In genomic region chr17:87283755-87284481, GRCm38 (mm10) we compare ENCODE assay signal across 9 mouse cellular contexts. TPM values are rescaled to one million over a fixed set of nuclear protein-coding genes. Genes with fewer than 3 reads are reported as not detected.
DNase-seq lines count a peak whose midpoint lies in the region; ATAC-seq and TF ChIP-seq lines count a peak whose summit lies in the region.
"Had no signal": no experiment of that assay in that cellular context is flagged by ENCODE, and none has a peak within 500 bp of the region (broad histone marks: within the 10 kb centered on the region; RNA-seq: fewer than 3 reads in every experiment).

No protein-coding gene starts in this region.

- no peaks in the 10 kb centered on the region for H3K36me3 ChIP-seq in heart, embryonic 13.5 days
- H3K36me3 ChIP-seq in midbrain, postnatal 0 days (ENCODE audit: insufficient read depth, low read length): no peaks in the 10 kb centered on the region

- 9% methylated on average over 21 of the region's 21 CpGs for WGBS in heart, embryonic 13.5 days
- 8% methylated on average over 21 of the region's 21 CpGs for WGBS in midbrain, postnatal 0 days

- TF ChIP-seq CTCF in bone marrow macrophage, adult 2 months (IDR thresholded peaks at IDR 0.05; ENCODE audit: low read depth, low read length): no peak
- TF ChIP-seq CTCF in midbrain, postnatal 0 days (IDR thresholded peaks at IDR 0.05): no peak

- peak overlapping the region; percentile 80 for H3K4me3 ChIP-seq in bone marrow macrophage, adult 2 months (ENCODE audit: insufficient read depth, low read length)
- peak overlapping the region; percentile 77 for H3K4me3 ChIP-seq in heart, embryonic 13.5 days
- H3K4me3 ChIP-seq in midbrain, postnatal 0 days (ENCODE audit: low read depth, low read length): peak overlapping the region; percentile 71

- peaks cover 46% of the 10 kb centered on the region for H3K4me1 ChIP-seq in bone marrow macrophage, adult 2 months (ENCODE audit: control insufficient read depth, insufficient read depth, low read length)
- H3K4me1 ChIP-seq in heart, embryonic 13.5 days: peaks cover 26% of the 10 kb centered on the region
- peaks cover 6% of the 10 kb centered on the region; the same call in 1 of the 2 replicates for H3K4me1 ChIP-seq in midbrain, postnatal 0 days (ENCODE audit: insufficient read depth, low read length)

- H3K27me3 ChIP-seq in heart, embryonic 13.5 days (replicated peaks): peaks cover 75% of the 10 kb centered on the region
- H3K27me3 ChIP-seq in midbrain, postnatal 0 days (ENCODE audit: insufficient read depth, low read length): peaks cover 5% of the 10 kb centered on the region; the same call in 1 of the 2 replicates
- H3K27me3 ChIP-seq: Patski had no signal

- DNase-seq in adrenal gland, postnatal 10 days: peak; percentile 35
- DNase-seq in adrenal gland, adult 8-10 months: no peak
- peak; percentile 72 for DNase-seq in liver
- DNase-seq in midbrain, postnatal 0 days (ENCODE audit: low spot score): no peak
- DNase-seq in thymus, postnatal 10 days (ENCODE audit: low spot score in 2 of 2): peak; percentile 36 to 41
- no peak for DNase-seq in right cerebral cortex, postnatal 14 days

- ATAC-seq in heart, embryonic 13.5 days (ENCODE audit: extremely low read depth, insufficient number of reproducible peaks, low FRiP score, low TSS enrichment): no peak
- no peak for ATAC-seq in midbrain, postnatal 0 days (ENCODE audit: low FRiP score)

- no peaks in the 10 kb centered on the region for H3K9me3 ChIP-seq in heart, embryonic 13.5 days
- H3K9me3 ChIP-seq in midbrain, postnatal 0 days (ENCODE audit: low read length): no peaks in the 10 kb centered on the region

- H3K4me2 ChIP-seq in heart, embryonic 13.5 days: peak overlapping the region; percentile 100
- H3K4me2 ChIP-seq in midbrain, postnatal 0 days (ENCODE audit: low read depth, low read length, poor library complexity, severe bottlenecking): peak overlapping the region; percentile 99

- TF ChIP-seq POLR2A in bone marrow macrophage, adult 2 months (IDR thresholded peaks at IDR 0.05; ENCODE audit: borderline replicate concordance, low read depth, low read length): no peak

- peak overlapping the region; percentile 91 for H3K9ac ChIP-seq in heart, embryonic 13.5 days
- peak overlapping the region; percentile 67; the same call in 1 of the 2 replicates for H3K9ac ChIP-seq in midbrain, postnatal 0 days (replicated peaks; ENCODE audit: low read length, poor library complexity, severe bottlenecking)

- no peak overlapping the region for H3K27ac ChIP-seq in bone marrow macrophage, adult 2 months (ENCODE audit: insufficient read depth, low read depth, low read length)
- H3K27ac ChIP-seq in heart, embryonic 13.5 days (replicated peaks): no peak overlapping the region
- H3K27ac ChIP-seq in midbrain, postnatal 0 days (ENCODE audit: low read depth, low read length): no peak overlapping the region

RNA-seq across cellular contexts. Expression of gene Ttc7, which starts 1.2 kb away (rescaled TPM):
- 10 to 100 TPM; 11.7 to 13.7 TPM for total RNA-seq in adrenal gland, postnatal 10 days (2021)
- 10 to 100 TPM; 13.5 to 18.6 (median 15.2) TPM for total RNA-seq in adrenal gland, adult 8-10 months (2022)
- 93.3 and 100 TPM in 2 replicates for polyA plus RNA-seq in bone marrow macrophage, adult 2 months (2012; ENCODE audit: insufficient read depth, insufficient read length, missing spikeins)
- 2.5 and 3.6 TPM in 2 replicates for polyA plus RNA-seq in heart, embryonic 13.5 days (2015; fragmentation: Nextera tagmentation; extraction: Ambion mirVana)
- 5.3 and 13.9 TPM in 2 replicates for total RNA-seq in midbrain, postnatal 0 days (2014; rRNA removed)
- 9.9 and 11.1 TPM in 2 replicates for polyA plus RNA-seq in midbrain, postnatal 0 days (2015; fragmentation: Nextera tagmentation; extraction: Ambion mirVana)

RNA-seq across cellular contexts. Expression of gene Mcfd2, which starts 18.2 kb away (rescaled TPM):
- 100 to 1,000 TPM; 124 to 155 TPM for total RNA-seq in adrenal gland, postnatal 10 days (2021)
- total RNA-seq in adrenal gland, adult 8-10 months (2022): 100 to 1,000 TPM; 212 to 358 (median 282) TPM
- 74.4 and 84.8 TPM in 2 replicates for polyA plus RNA-seq in bone marrow macrophage, adult 2 months (2012; ENCODE audit: insufficient read depth, insufficient read length, missing spikeins)
- polyA plus RNA-seq in heart, embryonic 13.5 days (2015; fragmentation: Nextera tagmentation; extraction: Ambion mirVana): 76.6 and 88.2 TPM in 2 replicates
- 27.8 and 38.0 TPM in 2 replicates for total RNA-seq in midbrain, postnatal 0 days (2014; rRNA removed)
- polyA plus RNA-seq in midbrain, postnatal 0 days (2015; fragmentation: Nextera tagmentation; extraction: Ambion mirVana): 35.5 and 36.9 TPM in 2 replicates

Comparison
In these comparisons a context has a peak if more than half of its experiments do, and no peak if none do; other contexts are left out.
1. DNase-seq: peak in adrenal gland, postnatal 10 days (single experiment), liver (single experiment) and thymus, postnatal 10 days (2 of 2); none in adrenal gland, adult 8-10 months (single experiment), midbrain, postnatal 0 days (single experiment) and right cerebral cortex, postnatal 14 days (single experiment).
2. Peak in every context shown above with its lines, with median percentiles within 50 percentile points of each other: H3K4me3 ChIP-seq.